Mouse (Mus musculus): ENCODE data around the gene Antxr2.
A peak's percentile ranks its signal among the peaks of the same experiment; 100 is the strongest.

Antxr2 gene

DNA sequence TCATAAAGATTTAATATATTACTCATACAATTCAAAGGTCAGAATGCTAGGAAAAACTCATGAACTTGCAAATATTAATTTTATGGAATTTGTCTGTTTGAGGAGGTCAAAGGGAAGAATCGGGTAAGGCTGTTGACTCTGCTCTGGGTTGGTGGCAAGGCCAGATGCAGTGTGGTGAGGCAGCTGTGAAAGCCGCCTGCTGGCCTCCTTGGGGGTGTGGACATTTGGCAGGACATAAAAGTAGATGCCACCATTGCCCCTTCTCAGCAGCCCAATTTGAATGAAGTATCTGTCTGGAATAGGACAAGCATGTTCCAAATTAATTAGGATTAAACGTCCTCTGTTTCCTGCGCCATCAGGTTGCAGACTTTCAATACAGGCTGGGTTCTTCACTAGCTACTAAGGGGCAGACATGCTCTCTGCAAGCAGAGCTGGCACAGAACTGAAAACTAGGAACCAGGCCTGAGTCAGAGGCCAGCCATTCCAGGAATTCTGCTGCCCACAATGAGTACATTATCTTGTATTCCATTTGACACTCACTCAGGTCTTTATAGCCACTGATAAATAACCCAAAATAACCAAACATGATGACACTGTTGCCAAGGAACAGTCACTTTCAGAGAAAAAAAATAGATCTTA is 44.1 kb downstream of the Antxr2 start:
- no peak for DNase-seq

DNA sequence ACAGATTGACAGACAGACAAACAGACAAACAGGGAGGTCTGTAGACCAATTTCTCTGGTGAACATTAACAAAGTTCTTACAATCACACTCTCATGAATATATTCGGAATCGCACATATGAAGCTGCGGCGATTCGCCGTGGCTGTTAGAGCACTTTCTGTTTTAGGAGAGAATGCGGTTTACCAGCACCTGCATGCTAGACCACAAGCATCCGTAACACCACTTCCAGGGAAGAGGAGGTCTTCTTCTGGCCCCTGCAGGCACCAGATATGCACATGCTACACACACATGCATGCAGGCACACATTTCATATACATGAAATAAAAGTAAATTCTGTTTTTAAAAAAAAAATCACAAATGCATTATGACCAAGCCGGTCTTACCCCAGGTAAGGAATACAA is 47.5 kb downstream of the Antxr2 start:
- no peak for DNase-seq

DNA sequence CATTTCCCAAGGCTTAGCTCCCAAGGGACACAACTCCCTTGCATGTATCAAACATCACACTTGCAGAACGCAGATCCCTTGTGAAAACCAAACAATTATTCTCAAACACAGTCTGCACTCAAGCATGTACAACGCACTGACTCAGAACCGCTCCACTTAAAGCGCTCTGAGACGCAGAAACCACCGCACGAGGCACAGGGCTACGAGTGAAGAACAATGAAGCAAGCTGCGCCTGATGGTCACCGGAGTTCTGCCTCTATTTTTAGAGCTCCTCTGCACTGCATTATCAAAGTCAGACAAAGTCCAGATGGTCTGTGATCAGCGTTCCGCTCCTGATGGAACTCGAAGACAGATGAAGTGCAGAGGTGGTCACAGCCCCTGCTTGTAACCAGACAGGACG is 50.4 kb downstream of the Antxr2 start:
- peak in 1 of 2 experiments; percentile 4 for DNase-seq

DNA sequence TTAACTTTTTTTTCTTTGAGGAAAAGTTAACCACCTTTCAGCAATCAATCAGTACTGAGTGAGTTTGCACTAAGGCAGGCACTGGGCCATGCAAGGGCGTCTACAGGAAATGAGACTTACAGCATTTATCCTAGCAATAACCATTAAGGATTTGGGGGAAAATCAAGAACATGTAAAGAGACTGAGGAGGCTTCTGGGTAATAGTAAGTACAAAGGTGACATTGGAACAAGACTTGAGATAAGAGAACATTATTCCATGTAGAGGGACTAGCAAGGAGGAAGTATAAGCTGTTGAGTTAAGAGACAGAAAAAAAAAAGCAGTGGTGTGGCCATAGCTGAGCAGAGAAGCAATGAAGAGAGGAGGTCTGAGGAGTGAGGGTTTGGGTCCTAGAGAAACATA is 57.5 kb downstream of the Antxr2 start:
- DNase-seq: no peak

DNA sequence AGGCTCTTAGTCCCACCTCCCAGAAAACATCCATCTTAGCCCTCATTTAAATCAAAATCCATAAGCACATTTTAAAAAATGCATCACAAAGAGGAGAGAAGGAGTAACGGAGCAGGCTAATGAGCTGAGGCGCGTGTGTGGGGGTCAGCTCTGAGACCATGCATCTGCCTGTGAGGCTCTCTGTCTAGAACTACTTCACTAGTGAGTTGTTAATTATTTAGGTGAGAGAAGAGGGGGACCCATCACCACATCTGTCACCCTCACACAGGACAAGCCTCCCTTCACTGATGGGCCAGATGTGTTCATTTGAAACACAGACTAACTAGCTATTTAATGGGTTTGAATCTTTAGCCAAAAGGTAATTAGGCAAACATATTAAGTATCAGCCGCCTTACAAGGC is 58.8 kb downstream of the Antxr2 start:
- no peak for DNase-seq

DNA sequence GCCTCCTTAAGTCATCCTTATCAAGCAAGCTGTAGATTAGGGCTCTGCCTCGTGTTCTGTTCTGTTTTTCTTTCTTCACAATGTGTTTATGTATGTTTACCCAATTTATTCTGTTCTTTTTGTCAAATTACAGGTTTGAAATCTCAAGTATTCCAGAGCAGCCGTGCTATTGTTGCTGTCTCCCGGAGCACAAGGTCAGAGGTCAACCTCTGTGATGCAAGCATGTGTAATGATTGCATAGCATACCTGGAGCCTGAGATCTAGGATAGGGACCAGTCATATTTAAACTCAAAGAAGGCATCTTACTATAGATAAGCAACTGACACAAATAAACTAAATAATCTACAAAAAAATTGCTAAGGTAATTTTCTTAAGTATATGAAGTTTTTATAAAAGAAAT is 59.6 kb downstream of the Antxr2 start:
- DNase-seq: no peak

DNA sequence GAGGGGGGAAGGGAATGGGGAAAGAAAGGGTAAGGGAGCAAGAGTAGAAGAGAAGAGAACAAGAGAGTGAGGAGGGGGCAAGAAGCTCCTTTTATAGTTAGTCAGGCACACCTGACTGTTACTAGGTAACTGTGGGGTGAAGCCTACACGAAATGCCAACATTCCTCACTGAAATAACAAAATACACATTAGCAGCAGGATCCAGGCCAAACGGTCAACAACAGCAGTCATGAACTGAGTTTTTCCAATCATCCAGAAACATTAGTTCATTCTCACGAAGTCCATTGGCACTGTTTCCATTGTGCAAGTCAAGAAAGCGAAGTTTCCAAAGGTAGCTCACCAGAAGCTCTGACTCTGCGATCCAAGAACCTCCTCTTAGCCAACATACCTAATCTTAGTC is 63.8 kb downstream of the Antxr2 start:
- DNase-seq: no peak

DNA sequence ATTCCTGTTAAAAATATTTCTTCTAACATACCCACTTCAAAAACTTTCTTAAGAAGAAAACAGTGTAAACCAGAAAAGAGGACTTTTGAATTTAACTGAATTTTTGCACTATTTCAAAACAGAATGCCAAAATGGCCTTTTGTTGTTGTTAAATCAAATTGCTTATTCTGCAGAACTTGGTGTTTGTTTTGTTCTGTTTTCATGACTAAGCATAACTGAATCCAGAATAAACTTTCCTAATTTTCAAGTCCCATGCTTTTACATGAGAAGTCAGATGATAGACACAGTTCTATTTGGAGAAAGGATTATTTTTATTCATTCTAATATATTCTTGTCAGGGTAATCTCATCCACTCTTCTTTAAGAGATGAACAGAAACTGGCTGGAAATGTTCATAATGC is 64.7 kb downstream of the Antxr2 start:
- DNase-seq: no peak

DNA sequence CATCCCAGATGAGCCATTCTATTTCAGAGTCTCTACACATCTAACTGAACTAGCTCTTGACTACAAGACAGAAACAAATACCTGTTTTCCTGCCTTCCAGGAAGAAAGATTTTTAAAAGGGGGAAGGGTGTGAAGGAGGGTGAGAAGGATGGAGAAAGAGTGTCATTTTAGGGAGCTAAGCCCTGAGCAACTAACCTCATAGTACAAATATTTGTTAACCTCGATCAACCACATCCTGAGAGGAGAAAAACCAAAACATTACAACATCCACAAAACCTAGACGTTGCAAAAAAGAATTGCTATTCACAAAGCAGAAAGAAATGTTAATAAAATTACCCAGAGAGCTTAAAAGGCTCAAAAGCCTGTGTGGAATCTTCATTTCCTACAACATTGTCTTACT is 66.4 kb downstream of the Antxr2 start:
- DNase-seq: no peak

DNA sequence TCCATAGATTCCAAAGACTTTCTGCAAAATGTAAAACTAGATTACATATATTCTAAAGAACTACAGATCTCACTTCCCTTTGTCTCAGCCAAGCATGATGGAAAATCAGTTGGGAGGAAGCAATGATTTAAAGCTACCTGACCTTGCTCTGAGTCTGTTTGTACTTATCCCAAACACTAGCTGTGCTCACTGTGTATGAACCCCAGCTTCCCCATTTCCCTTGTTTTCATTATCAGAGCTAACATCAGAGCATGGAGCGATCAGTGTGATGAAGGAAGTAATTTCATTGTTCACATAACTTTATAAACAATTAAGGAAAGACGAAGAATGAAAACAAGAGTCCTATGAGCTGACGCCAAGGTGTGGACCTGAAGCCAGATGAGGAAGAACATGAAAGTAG is 68.3 kb downstream of the Antxr2 start:
- DNase-seq: no peak

DNA sequence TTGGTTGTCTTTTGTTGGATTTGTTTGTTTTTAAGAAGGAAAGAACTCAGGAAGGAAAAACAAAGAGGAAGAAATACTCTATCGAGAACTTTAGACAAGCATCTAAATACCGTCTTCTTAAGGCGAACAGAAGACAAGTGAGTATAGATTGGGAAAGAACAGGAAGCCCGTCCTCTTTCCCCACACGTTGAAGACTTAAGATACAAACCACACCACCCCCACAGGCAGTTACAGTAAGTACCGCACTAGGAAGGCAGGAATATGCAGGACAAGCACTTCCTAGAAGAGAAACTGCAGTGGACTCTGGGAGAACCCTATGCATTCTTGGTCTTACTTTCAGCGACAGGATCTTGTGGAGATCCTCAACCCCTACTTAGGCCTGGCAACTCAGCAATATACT is 69.1 kb downstream of the Antxr2 start:
- DNase-seq: no peak

DNA sequence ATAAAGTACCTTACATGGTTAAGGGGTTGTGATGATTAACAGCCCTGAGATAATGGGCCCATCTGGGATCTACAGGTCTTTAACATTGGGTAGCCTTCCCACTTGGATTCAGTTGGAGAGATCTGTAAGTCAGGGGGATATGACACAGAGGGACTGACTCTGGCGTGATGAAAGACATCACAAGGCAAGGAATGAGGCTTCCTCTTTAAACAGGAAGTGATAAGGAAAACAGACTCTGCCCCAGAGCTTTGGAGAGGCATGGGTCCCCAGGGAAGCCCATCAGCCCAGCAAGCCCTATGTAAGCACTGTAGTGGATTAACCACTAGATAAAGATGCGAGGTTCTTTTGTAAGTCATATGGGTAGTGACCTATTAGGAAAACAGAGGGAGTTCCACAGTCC is 71.2 kb downstream of the Antxr2 start:
- DNase-seq: no peak

DNA sequence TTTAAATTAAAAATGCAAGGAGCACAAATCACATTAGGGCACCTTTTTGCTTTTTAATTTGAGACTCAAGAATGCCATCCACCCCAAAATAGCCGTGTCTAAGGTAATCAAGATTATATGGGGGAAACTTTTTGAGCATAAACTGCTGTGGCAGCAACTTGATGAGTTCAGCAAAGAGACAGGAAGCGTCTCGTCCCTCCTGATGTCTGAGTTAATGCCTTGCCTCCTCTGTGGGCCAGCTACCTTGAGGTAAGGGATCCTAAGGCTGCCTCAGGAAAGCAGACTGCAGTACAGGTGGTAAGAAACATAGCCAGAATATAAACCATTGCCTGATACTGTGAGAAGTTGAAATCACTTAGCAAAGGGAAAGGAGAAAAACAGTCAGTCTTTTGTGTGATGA is 71.8 kb downstream of the Antxr2 start:
- DNase-seq: no peak

DNA sequence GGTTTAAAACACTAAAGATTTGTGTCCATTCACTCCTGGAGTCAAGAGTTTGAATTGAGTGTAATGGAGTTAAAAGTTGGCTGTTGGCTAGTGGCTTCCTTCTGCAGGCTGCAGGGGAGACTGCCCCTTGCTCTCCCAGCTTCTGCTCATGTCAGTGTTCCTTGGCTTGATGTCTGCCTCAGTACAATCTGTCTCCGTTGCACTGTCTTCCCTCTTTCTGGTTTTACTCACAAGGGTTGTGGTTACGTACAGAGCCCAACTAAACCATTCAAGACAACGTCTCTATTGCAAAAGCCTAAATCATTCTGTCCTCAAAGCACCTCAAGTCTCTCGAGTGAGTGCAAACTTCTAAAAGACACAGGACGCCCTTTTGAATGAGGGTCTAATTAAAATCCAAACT is 73.3 kb downstream of the Antxr2 start:
- no peak for DNase-seq

DNA sequence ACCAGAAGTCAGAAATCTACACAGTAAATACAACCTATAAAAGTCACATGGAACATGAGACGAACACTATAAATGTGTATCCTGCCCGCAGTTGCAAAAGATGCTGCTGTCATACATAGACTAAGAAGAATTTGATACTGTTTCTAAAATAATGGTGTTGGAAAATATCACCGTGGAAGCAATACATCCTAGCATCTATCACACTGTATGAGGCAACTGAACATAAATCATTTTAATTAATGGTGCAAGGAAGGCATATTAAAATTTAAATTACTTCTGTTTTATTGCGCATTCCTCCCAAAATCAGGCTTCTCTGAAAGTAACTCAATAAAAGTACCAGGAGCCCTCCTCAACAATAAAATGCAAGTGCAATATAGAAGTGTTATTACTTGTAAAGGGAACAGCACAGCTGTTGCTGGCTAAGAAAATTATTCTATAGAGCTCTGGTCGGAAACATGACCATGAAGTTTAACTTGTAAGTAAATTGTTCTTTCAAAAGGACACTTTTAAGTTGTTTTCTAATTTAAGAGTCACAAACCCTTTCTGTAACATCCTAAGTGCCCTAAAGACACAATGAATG is 76.6 kb downstream of the Antxr2 start:
- DNase-seq: no peak

DNA sequence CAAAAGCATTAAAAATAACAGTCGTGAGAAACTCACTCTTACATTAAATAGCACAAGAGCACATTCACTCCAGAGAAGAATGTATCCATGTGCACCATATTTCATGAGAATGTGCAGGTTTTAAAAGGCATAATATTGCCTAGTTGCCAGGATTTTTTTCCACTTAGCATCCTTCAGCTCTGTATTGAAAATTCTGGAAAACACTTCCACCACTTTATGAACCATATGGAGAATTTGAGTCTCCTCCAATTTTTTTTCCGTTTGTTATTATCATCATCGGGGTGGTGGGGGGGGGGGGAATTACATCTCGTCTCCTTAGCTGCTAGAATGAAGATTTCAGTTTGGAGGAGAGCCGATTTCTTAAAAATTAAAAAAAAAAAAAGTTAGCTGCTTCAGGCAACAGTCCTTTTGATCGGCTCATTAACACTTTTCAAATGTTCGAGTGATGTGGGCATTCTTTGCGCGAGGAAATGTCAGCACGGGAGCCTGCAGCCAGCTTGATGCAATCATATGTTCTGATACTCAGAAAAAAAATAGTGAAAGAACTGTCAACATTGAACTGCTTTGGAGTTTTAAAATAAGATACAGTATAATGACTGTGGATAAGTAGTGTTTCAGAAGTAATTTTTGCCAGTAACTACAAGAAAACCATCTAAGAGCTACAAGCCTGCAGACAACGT is 77.5 kb downstream of the Antxr2 start:
- no peak for DNase-seq

DNA sequence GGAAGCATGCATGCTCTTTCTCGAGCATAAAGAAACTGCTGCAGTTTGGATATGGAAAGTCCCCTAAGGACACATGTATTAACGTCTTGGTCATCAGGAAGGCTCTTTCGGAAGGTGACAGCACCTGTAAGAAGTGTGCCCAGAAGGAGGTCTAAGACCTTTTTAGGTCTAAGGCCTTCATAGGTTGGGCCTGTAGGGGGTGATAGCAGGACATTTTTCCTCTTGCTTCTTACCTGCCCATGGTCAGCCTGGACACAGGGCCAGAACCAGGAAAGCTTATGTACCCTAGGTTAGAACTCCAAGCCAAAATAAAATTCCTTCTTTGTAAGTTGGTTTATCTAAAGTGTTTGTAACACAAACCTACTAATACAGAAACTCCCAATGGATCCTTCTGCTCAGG is 83.6 kb downstream of the Antxr2 start:
- DNase-seq: no peak

DNA sequence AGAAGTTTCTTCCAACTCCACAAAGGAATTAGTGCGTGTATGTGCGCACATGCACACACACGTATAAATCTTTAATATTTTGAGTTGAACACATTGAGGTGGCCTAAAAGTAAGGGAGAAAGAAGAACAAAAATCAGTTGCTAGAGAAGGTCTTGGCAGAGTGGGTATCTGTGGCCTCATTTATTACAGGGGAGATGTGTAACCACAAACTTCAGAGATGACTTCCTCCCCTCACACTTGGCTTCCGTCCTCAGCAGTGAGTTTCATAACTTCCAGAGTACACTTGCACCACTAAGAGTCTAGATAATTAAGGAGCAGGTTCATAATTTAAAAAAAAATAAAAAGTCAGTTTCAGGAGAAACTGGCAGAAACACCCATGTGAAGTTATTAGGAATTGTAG is 84.6 kb downstream of the Antxr2 start:
- no peak for DNase-seq

DNA sequence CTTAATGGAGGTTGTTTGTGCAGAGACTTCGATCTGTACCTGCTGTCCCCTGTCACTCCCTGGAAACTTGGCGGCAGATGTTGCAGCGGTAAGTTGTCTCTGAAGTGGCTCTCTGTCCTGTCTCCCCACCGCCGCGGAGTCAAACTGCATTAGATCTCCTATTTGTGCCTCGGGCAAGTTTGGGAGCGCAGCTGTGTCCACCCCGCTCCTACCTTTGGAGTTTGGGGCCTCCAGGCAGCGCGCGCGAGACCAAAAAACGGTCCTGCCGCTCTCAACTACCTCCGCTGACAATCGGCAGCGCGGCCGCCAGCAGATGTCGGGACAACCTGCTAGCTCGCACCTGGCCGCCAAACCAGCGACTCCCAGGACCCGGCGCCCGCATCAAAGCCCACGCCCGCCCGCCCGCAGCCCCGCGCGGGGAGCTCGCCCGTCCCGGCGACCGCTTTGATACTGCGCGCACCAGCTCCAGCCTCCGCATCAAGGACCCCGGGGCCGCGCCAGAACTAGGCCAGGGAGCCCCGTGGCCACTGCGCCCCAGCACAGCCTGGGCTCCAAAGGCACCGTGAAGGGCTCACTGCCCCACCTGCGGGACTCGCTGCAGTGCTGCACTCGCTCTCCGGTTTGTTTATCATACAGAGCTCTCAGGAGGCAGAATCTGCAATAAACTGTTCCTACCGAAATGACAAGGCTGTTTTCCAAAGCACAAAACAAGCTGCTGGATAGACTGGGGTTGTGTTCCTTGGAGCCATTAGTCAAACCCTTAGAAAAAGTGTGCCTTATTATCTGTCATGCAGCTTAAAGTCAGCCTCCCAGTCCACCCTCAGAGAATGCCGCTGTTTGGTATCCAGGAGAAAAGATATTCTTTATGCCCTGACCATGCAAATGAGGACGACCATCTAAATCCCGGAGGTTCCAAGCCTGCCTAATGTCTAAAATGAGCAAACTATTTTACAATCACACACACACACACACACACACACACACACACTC is 95.4 kb downstream of the Antxr2 start:
- DNase-seq: peak; percentile 51 to 59

DNA sequence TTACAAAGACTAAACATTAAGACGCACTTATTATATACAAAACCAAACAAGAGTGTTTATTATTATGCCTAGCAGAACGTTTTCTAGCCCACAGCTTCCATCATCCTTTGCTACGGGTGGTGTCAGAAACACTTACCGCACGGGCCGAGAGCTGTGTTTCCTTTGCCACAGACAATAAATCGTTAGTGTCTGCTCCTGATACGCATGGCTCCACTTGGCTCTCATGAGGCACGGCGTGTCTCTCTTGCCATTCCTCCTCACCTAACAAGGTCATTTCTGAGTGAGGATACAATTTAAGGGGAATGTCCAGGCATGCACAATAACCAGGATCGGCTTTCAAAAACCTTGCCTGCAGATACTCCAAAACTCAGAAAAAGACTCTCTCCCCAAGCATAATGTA is 113.2 kb downstream of the Antxr2 start:
- DNase-seq: no peak

DNA sequence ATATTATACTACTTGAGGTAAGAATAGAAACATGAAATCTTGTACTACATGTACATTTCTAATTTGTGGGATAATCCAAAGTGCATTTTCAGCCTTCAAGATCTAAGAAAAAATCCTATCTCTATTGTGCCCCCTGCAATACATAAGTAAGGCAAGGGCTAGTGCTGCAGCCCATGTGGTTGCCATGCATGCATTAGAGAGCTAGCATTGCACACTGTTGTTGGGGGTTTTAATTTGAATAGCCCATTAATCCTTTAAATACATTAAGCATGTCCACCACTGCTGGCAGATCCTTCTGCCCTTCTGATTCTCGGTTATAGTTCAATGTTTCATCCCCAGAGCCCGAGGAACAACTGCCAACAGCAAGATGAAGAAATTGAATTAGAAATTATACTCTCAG is 116.0 kb downstream of the Antxr2 start:
- DNase-seq: no peak

DNA sequence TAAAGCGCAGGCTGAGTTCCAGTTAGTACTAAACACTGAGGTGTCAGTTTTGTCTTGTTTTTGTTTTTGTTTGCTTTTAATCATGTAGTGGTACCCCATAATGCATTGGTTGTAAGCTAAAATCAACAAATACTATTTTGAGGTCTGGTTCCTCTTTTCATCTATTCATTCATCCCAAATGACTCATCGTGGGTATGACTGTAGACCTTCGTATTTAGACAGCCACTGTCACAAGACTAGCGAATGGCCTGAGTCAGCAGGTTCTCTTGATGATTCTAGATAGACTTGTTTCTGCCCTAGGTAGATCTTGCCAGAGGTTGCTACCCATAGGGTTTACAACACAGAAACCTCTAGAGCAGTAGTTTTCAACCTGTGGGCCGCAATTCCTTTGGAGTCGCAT is 116.9 kb downstream of the Antxr2 start:
- DNase-seq: no peak

DNA sequence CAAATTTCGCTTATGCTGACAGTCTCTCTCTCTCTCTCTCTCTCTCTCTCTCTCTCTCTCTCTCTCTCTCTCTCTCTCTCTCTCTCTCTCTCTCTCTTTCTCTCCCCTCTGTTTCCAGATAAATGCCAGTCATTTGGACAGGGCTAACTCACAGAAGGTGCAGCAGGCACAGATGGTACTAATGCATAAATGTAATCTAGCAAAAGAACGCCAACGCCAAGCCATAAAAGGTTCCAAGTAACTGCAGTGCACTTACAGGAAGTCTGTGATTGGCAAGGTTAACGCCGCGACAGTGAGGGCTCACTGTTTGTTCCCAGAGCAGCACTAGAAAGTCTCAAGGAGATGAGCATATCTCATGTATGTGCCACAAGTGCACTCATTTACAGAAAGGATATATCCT is 123.4 kb downstream of the Antxr2 start:
- DNase-seq: peak; percentile 17 to 52
